Mouse (Mus musculus): ENCODE results near the gene Atp6v0a4. TPM values are rescaled to one million over a fixed set of nuclear protein-coding genes. Genes with fewer than 3 reads are reported as not detected.

Atp6v0a4 gene
- polyA plus RNA-seq, 1 experiment from 2014 or later = 0.44 TPM

- Histone ChIP-seq H3K27ac (ENCODE audit: low read depth, low read length) (no peak overlapping the region), H3K36me3 (ENCODE audit: control insufficient read depth, insufficient read depth, low read length) (peaks cover 49% of the 10 kb centered on the region)
- no peak for ATAC-seq (ENCODE audit: low read depth)
These were observed 7.4 kb upstream of the Atp6v0a4 start for GRCm38 (mm10) chr6:38131801-38132231.

GRCm38 (mm10) chr6:38129883-38130282, 5.5 kb upstream of the Atp6v0a4 start:
- Histone ChIP-seq H3K9ac (replicated peaks; ENCODE audit: low read depth, low read length) (no peak overlapping the region), H3K36me3 (ENCODE audit: control insufficient read depth, insufficient read depth, low read length) (peaks cover 35% of the 10 kb centered on the region), H3K27ac (ENCODE audit: low read depth, low read length) (no peak overlapping the region), H3K27me3 (ENCODE audit: control insufficient read depth, insufficient read depth, low read length) (no peaks in the 10 kb centered on the region), H3K4me3 (ENCODE audit: low read depth, low read length) (no peak overlapping the region), H3K9me3 (ENCODE audit: control insufficient read depth, low read length) (no peaks in the 10 kb centered on the region), H3K4me2 (ENCODE audit: low read depth, low read length) (no peak overlapping the region), H3K4me1 (ENCODE audit: control insufficient read depth, insufficient read depth, low read length) (no peaks in the 10 kb centered on the region)
- no peak for ATAC-seq (ENCODE audit: low read depth)
- WGBS = 97% methylated on average over 5 of the region's 5 CpGs

More at GRCm38 (mm10) chr6:38131801-38132231, 7.4 kb upstream of the Atp6v0a4 start:
- no peak overlapping the region for H3K9ac ChIP-seq (replicated peaks; ENCODE audit: low read depth, low read length)
- no peaks in the 10 kb centered on the region for H3K9me3 ChIP-seq (ENCODE audit: control insufficient read depth, low read length)
- H3K4me3 ChIP-seq (ENCODE audit: low read depth, low read length) = no peak overlapping the region
- no peaks in the 10 kb centered on the region for H3K27me3 ChIP-seq (ENCODE audit: control insufficient read depth, insufficient read depth, low read length)
- no peak overlapping the region for H3K4me2 ChIP-seq (ENCODE audit: low read depth, low read length)
- 78% methylated on average over 4 of the region's 4 CpGs for WGBS
- H3K4me1 ChIP-seq (ENCODE audit: control insufficient read depth, insufficient read depth, low read length) = no peaks in the 10 kb centered on the region

DNA sequence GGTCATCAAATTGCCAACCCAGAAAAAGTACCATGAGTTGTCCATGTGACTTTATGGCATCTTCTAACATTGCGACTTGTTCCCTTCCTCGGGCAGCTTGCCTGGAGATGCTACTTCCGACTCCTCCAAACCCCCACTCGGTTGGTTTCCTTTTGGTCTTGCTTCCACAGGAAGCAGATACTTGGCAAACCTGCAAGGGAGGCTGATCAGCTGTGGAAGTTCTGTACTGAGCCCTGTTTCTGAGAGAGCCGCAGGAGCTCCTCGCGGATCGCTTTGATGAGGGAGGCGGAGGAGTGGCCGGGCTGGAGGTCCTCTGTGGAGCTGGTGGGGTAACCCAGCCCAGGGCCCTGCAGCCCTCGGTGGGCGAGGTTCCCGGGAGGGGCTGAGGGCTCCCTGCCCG, 3.7 kb upstream of the Atp6v0a4 start:
- Histone ChIP-seq H3K27me3 (ENCODE audit: control insufficient read depth, insufficient read depth, low read length) (no peaks in the 10 kb centered on the region), H3K36me3 (ENCODE audit: control insufficient read depth, insufficient read depth, low read length) (peaks cover 31% of the 10 kb centered on the region), H3K4me1 (ENCODE audit: control insufficient read depth, insufficient read depth, low read length) (no peaks in the 10 kb centered on the region), H3K9me3 (ENCODE audit: control insufficient read depth, low read length) (no peaks in the 10 kb centered on the region), H3K4me2 (ENCODE audit: low read depth, low read length) (no peak overlapping the region), H3K9ac (replicated peaks; ENCODE audit: low read depth, low read length) (no peak overlapping the region), H3K4me3 (ENCODE audit: low read depth, low read length) (no peak overlapping the region), H3K27ac (ENCODE audit: low read depth, low read length) (no peak overlapping the region)
- WGBS = 92% methylated on average over 14 of the region's 14 CpGs
- ATAC-seq (ENCODE audit: low read depth) = no peak

DNA sequence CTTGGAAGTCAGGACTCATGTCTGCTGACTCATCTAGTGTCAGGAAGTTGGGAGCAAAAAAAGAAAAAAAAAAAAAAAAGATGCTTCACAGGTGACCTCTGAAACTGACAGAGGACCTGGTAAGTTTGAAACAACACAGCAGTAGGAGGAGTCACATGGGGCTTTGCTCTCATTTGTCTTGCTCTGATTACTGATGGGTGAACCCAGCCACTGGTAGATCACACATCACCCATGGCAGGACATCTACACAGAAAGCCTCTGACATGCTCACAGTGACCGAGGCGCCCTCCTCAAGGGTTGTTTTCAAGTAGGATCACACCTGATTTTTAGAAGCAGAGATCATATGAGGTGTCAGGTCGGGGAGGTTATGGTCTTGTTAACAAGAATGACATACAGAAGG, 1.1 kb upstream of the Atp6v0a4 start:
- H3K4me2 ChIP-seq (ENCODE audit: low read depth, low read length) = no peak overlapping the region
- 95% methylated on average over 3 of the region's 3 CpGs for WGBS

GRCm38 (mm10) chr6:38124882-38125281, 496 bp upstream of the Atp6v0a4 start:
- 93% methylated on average over 5 of the region's 5 CpGs for WGBS
- Histone ChIP-seq H3K4me1 (ENCODE audit: control insufficient read depth, insufficient read depth, low read length) (no peaks in the 10 kb centered on the region), H3K36me3 (ENCODE audit: control insufficient read depth, insufficient read depth, low read length) (peaks cover 26% of the 10 kb centered on the region), H3K27ac (ENCODE audit: low read depth, low read length) (no peak overlapping the region), H3K27me3 (ENCODE audit: control insufficient read depth, insufficient read depth, low read length) (no peaks in the 10 kb centered on the region), H3K9ac (replicated peaks; ENCODE audit: low read depth, low read length) (no peak overlapping the region), H3K4me3 (ENCODE audit: low read depth, low read length) (no peak overlapping the region), H3K9me3 (ENCODE audit: control insufficient read depth, low read length) (no peaks in the 10 kb centered on the region), H3K4me2 (ENCODE audit: low read depth, low read length) (no peak overlapping the region)
- ATAC-seq (ENCODE audit: low read depth) = no peak

More for the DNA sequence above, 1.1 kb upstream of the Atp6v0a4 start:
- H3K27me3 ChIP-seq (ENCODE audit: control insufficient read depth, insufficient read depth, low read length) = no peaks in the 10 kb centered on the region
- no peak overlapping the region for H3K4me3 ChIP-seq (ENCODE audit: low read depth, low read length)
- H3K9me3 ChIP-seq (ENCODE audit: control insufficient read depth, low read length) = no peaks in the 10 kb centered on the region
- no peak overlapping the region for H3K27ac ChIP-seq (ENCODE audit: low read depth, low read length)
- H3K4me1 ChIP-seq (ENCODE audit: control insufficient read depth, insufficient read depth, low read length) = no peaks in the 10 kb centered on the region
- H3K36me3 ChIP-seq (ENCODE audit: control insufficient read depth, insufficient read depth, low read length) = peaks cover 28% of the 10 kb centered on the region
- no peak for ATAC-seq (ENCODE audit: low read depth)
- no peak overlapping the region for H3K9ac ChIP-seq (replicated peaks; ENCODE audit: low read depth, low read length)

GRCm38 (mm10) chr6:38123471-38124206, 747 bp downstream of the Atp6v0a4 start:
- no peak overlapping the region for H3K4me3 ChIP-seq (ENCODE audit: low read depth, low read length)
- ATAC-seq (ENCODE audit: low read depth) = no peak
- H3K4me2 ChIP-seq (ENCODE audit: low read depth, low read length) = no peak overlapping the region
- no peaks in the 10 kb centered on the region for H3K27me3 ChIP-seq (ENCODE audit: control insufficient read depth, insufficient read depth, low read length)
- H3K4me1 ChIP-seq (ENCODE audit: control insufficient read depth, insufficient read depth, low read length) = no peaks in the 10 kb centered on the region
- H3K9me3 ChIP-seq (ENCODE audit: control insufficient read depth, low read length) = no peaks in the 10 kb centered on the region
- WGBS = 83% methylated on average over 18 of the region's 18 CpGs
- H3K36me3 ChIP-seq (ENCODE audit: control insufficient read depth, insufficient read depth, low read length) = peaks cover 22% of the 10 kb centered on the region
- no peak overlapping the region for H3K9ac ChIP-seq (replicated peaks; ENCODE audit: low read depth, low read length)
- H3K27ac ChIP-seq (ENCODE audit: low read depth, low read length) = no peak overlapping the region

GRCm38 (mm10) chr6:38122791-38123190, 1.6 kb downstream of the Atp6v0a4 start:
- Histone ChIP-seq H3K27me3 (ENCODE audit: control insufficient read depth, insufficient read depth, low read length) (no peaks in the 10 kb centered on the region), H3K4me1 (ENCODE audit: control insufficient read depth, insufficient read depth, low read length) (no peaks in the 10 kb centered on the region), H3K9ac (replicated peaks; ENCODE audit: low read depth, low read length) (no peak overlapping the region), H3K36me3 (ENCODE audit: control insufficient read depth, insufficient read depth, low read length) (peaks cover 13% of the 10 kb centered on the region), H3K9me3 (ENCODE audit: control insufficient read depth, low read length) (no peaks in the 10 kb centered on the region), H3K4me3 (ENCODE audit: low read depth, low read length) (no peak overlapping the region), H3K27ac (ENCODE audit: low read depth, low read length) (no peak overlapping the region), H3K4me2 (ENCODE audit: low read depth, low read length) (no peak overlapping the region)
- 75% methylated on average over 6 of the region's 6 CpGs for WGBS
- ATAC-seq (ENCODE audit: low read depth) = no peak

GRCm38 (mm10) chr6:38121843-38122242, 2.5 kb downstream of the Atp6v0a4 start:
- H3K4me3 ChIP-seq (ENCODE audit: low read depth, low read length) = no peak overlapping the region

DNA sequence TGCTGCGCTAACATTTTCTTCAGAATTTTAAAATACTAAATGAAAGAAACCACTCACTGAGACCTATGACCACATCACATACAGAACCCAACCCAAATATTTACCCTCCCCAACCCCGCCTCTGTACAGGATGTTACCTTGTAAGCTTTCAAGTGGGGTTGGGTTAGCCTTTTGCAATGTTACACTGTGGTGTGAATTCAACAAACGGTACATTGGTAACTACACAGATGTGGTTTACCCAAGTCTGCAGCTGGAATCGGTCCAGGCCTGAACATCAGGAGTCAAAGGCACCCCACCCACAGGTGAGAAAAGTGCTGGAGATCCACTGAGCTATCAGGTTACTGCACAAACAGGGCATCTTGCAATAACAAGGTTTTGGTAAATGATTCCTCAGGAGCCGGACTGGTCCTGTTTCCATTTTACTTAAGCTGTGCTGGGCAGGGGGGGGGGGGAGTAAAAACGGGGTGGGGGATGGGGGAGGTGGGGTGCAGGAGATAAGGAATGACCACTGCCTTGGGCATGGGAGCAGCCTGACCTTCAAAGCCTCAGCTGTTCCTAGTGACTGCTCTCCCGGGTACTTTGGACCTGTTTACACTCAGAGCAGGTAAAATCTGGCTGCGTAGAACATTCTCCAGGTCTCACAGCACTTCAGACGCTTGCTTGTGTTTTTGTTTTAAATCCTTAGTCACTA, 3.6 kb downstream of the Atp6v0a4 start:
- no peak for ATAC-seq (ENCODE audit: low read depth)
- no peaks in the 10 kb centered on the region for H3K27me3 ChIP-seq (ENCODE audit: control insufficient read depth, insufficient read depth, low read length)
- no peak overlapping the region for H3K4me2 ChIP-seq (ENCODE audit: low read depth, low read length)
- 78% methylated on average over 9 of the region's 9 CpGs for WGBS
- H3K27ac ChIP-seq (ENCODE audit: low read depth, low read length) = no peak overlapping the region
- no peaks in the 10 kb centered on the region for H3K4me1 ChIP-seq (ENCODE audit: control insufficient read depth, insufficient read depth, low read length)
- no peak overlapping the region for H3K4me3 ChIP-seq (ENCODE audit: low read depth, low read length)
- H3K36me3 ChIP-seq (ENCODE audit: control insufficient read depth, insufficient read depth, low read length) = no peaks in the 10 kb centered on the region
- H3K9ac ChIP-seq (replicated peaks; ENCODE audit: low read depth, low read length) = no peak overlapping the region
- H3K9me3 ChIP-seq (ENCODE audit: control insufficient read depth, low read length) = no peaks in the 10 kb centered on the region

More at GRCm38 (mm10) chr6:38121843-38122242, 2.5 kb downstream of the Atp6v0a4 start:
- 89% methylated on average over 5 of the region's 5 CpGs for WGBS
- Histone ChIP-seq H3K4me1 (ENCODE audit: control insufficient read depth, insufficient read depth, low read length) (no peaks in the 10 kb centered on the region), H3K36me3 (ENCODE audit: control insufficient read depth, insufficient read depth, low read length) (peaks cover 5% of the 10 kb centered on the region; the same call in 1 of the 2 replicates), H3K4me2 (ENCODE audit: low read depth, low read length) (no peak overlapping the region), H3K9me3 (ENCODE audit: control insufficient read depth, low read length) (no peaks in the 10 kb centered on the region), H3K9ac (replicated peaks; ENCODE audit: low read depth, low read length) (no peak overlapping the region), H3K27ac (ENCODE audit: low read depth, low read length) (no peak overlapping the region), H3K27me3 (ENCODE audit: control insufficient read depth, insufficient read depth, low read length) (no peaks in the 10 kb centered on the region)
- ATAC-seq (ENCODE audit: low read depth) = no peak
